ENCODE assay signal across 9 mouse cellular contexts in genomic region chr7:80729662-80730061, GRCm38 (mm10). TPM values are rescaled to one million over a fixed set of nuclear protein-coding genes. Genes with fewer than 3 reads are reported as not detected.
DNase-seq lines count a peak whose midpoint lies in the region; ATAC-seq and TF ChIP-seq lines count a peak whose summit lies in the region.
"Had no signal": no experiment of that assay in that cellular context is flagged by ENCODE, and none has a peak within 500 bp of the region (broad histone marks: within the 10 kb centered on the region; RNA-seq: fewer than 3 reads in every experiment).

No protein-coding gene starts in this region.

- H3K27me3 ChIP-seq in E14TG2a.4 (ENCODE audit: insufficient read depth, low read length), result no peaks in the 10 kb centered on the region
- H3K27me3 ChIP-seq in heart, embryonic 15.5 days, result no peaks in the 10 kb centered on the region
- no peaks in the 10 kb centered on the region for H3K27me3 ChIP-seq in lung, postnatal 0 days (replicated peaks; ENCODE audit: insufficient read depth, low read length)
- H3K27me3 ChIP-seq: limb, embryonic 15.5 days had no signal

- H3K4me1 ChIP-seq in E14TG2a.4 (replicated peaks; ENCODE audit: low read depth, low read length), result peaks cover 9% of the 10 kb centered on the region; the same call in 1 of the 2 replicates
- H3K4me1 ChIP-seq in heart, embryonic 15.5 days (replicated peaks), result peaks cover 21% of the 10 kb centered on the region
- H3K4me1 ChIP-seq in lung, postnatal 0 days (ENCODE audit: insufficient read depth, low read depth, low read length), result no peaks in the 10 kb centered on the region
- H3K4me1 ChIP-seq: limb, embryonic 15.5 days had no signal

- 19% methylated on average over 8 of the region's 8 CpGs for WGBS in heart, embryonic 15.5 days
- 22% methylated on average over 8 of the region's 8 CpGs for WGBS in lung, postnatal 0 days

- no peak overlapping the region for H3K4me3 ChIP-seq in E14TG2a.4 (replicated peaks; ENCODE audit: low read length)
- no peak overlapping the region for H3K4me3 ChIP-seq in heart, embryonic 15.5 days
- no peak overlapping the region for H3K4me3 ChIP-seq in lung, postnatal 0 days (ENCODE audit: low read depth, low read length)
- H3K4me3 ChIP-seq: limb, embryonic 15.5 days had no signal

- H3K9ac ChIP-seq in heart, embryonic 15.5 days, result no peak overlapping the region
- H3K9ac ChIP-seq in lung, postnatal 0 days (replicated peaks; ENCODE audit: low read depth), result no peak overlapping the region
- H3K9ac ChIP-seq: limb, embryonic 15.5 days had no signal

- peak; percentile 97 for TF ChIP-seq CTCF in E14TG2a.4 (conservative IDR thresholded peaks at IDR 0.05; ENCODE audit: low read length)
- peak; percentile 89 for TF ChIP-seq CTCF in lung, postnatal 0 days (IDR thresholded peaks at IDR 0.05)

- peaks cover 94% of the 10 kb centered on the region for H3K36me3 ChIP-seq in E14TG2a.4 (ENCODE audit: insufficient read depth, low read length)
- H3K36me3 ChIP-seq in heart, embryonic 15.5 days, result peaks cover 78% of the 10 kb centered on the region
- peaks cover 80% of the 10 kb centered on the region for H3K36me3 ChIP-seq in lung, postnatal 0 days (ENCODE audit: insufficient read depth, low read length)

- no peak for ATAC-seq in heart, embryonic 15.5 days (replicated peaks; ENCODE audit: insufficient number of reproducible peaks, insufficient read depth, low FRiP score, low read depth)
- peak; percentile 59 for ATAC-seq in lung, postnatal 0 days

- DNase-seq in adrenal gland, postnatal 25 days, result peak; percentile 73
- DNase-seq in embryo, embryonic 9.5 days (ENCODE audit: extremely low spot score), result peak; percentile 67
- peak; percentile 78 for DNase-seq in layer of hippocampus, adult 11-12 months (ENCODE audit: low spot score)
- DNase-seq in lung, postnatal 0 days (ENCODE audit: low spot score), result peak; percentile 74
- peak; percentile 70 for DNase-seq in retina, postnatal 1 day
- peak; percentile 89 for DNase-seq in thymus, postnatal 4 days

- H3K4me2 ChIP-seq in heart, embryonic 15.5 days, result no peak overlapping the region
- H3K4me2 ChIP-seq in lung, postnatal 0 days (replicated peaks; ENCODE audit: low read depth, low read length), result no peak overlapping the region
- H3K4me2 ChIP-seq: limb, embryonic 15.5 days had no signal

- no peaks in the 10 kb centered on the region for H3K9me3 ChIP-seq in E14TG2a.4 (ENCODE audit: low read length)
- H3K9me3 ChIP-seq in heart, embryonic 15.5 days (replicated peaks), result no peaks in the 10 kb centered on the region
- no peaks in the 10 kb centered on the region for H3K9me3 ChIP-seq in lung, postnatal 0 days (ENCODE audit: low read length)
- H3K9me3 ChIP-seq: limb, embryonic 15.5 days had no signal

- peak overlapping the region; percentile 46 for H3K27ac ChIP-seq in heart, embryonic 15.5 days
- H3K27ac ChIP-seq in lung, postnatal 0 days (ENCODE audit: low read length), result no peak overlapping the region
- H3K27ac ChIP-seq: limb, embryonic 15.5 days had no signal

- TF ChIP-seq EP300 in lung, postnatal 0 days (IDR thresholded peaks at IDR 0.05), result no peak

RNA-seq across cellular contexts. Expression of gene Crtc3, which starts 41.0 kb away (rescaled TPM):
- total RNA-seq in adrenal gland, postnatal 25 days (2021), result 34.0 and 39.3 TPM in 2 replicates
- 16.9 and 21.7 TPM in 2 replicates for polyA plus RNA-seq in heart, embryonic 15.5 days (2015; fragmentation: Nextera tagmentation; extraction: Ambion mirVana)
- polyA plus RNA-seq in lung, postnatal 0 days (2015; fragmentation: Nextera tagmentation; extraction: Ambion mirVana), result 19.7 and 20.1 TPM in 2 replicates
